Mouse (Mus musculus) olfactory bulb, adult 2 months (tissue): Measurements from ENCODE around the gene Gm12184.
A peak's percentile ranks its signal among the peaks of the same experiment; 100 is the strongest.

Experiments
- CTCF ChIP-seq: fragments of 200-500 bp; IDR thresholded peaks from 2 replicates; pipeline ENCODE4 v1.5.1; 2012; ENCODE audit warnings: low read depth, mild to moderate bottlenecking, low read length, moderate library complexity; ENCODE audit not compliant: insufficient read depth
- POLR2A ChIP-seq: fragments of 200-500 bp; IDR thresholded peaks from 2 replicates; pipeline ENCODE4 v1.6.1; 2012; ENCODE audit warnings: mild to moderate bottlenecking, low read depth, low read length, moderate library complexity; ENCODE audit not compliant: insufficient read depth

- TF ChIP-seq CTCF (no peak), POLR2A (peak; percentile 67)
These were observed 9.4 kb downstream of the Gm12184 start, which contains the start of gene Trim41 for GRCm38 (mm10) chr11:48816800-48817665.
